Mouse (Mus musculus) monocyte, adult 2 months (primary cell): ENCODE measurements around the gene Sec14l1.

ENCODE experiments used
- DNase-seq, 2 experiments: peaks; one replicate each; pipeline ENCODE4 v3.0.0; 2022; ENCODE audit warnings: low spot score in 2 of 2, low read depth in 1 of 2

Gene Sec14l1

GRCm38 (mm10) chr11:117127250-117127837 is 12.4 kb downstream of the Sec14l1 start:
- no peak for DNase-seq

DNA sequence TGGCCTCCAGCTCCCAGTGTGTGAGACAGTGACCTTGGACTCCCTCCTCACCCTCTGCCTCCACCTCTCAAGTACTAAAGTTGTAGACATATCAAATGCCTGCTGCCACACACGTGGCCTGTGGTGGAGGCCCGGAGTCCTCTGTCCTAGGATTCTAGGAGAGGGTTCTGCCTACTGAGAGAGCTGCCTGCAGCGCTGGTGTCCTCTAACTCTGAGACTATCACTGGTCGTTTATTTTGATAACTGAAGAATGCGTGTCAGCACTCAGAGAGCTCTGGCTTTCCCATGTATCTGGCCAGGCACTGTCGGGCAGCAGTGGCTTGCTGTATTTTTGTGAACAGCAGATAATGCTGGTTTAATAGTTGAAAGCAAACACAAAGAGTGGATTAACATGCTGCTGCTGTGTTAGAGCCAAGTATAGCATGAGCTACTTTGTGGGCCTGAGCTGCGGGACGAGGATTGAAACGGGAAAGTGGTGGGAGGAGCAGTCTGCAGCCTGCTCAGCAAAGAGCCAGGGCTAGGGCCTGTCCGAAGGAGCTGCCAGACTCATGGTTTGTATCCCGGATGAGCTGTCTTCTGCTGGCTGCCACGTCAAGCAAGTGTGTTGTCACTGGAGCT is 13.1 kb downstream of the Sec14l1 start:
- no peak for DNase-seq

DNA sequence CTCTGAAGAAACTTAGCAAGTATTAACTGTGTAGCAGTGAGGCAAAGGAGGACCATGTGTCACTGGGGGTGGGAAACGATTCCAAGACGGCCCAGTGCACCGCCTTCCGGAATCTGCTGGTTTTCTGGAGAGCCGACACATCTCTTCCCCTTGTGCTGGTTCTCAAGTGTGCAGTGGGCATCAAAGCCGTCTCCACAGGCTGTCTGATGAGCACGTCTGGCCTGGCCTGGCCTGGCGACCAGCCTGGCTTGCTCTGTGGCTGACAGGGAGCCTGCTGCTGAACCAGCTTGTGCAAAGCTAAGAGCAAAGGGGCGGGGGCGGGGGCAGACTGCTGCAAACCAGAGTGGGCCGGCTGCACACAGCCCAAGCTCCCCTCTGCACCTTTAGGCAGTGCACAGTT is 14.5 kb downstream of the Sec14l1 start:
- no peak for DNase-seq

DNA sequence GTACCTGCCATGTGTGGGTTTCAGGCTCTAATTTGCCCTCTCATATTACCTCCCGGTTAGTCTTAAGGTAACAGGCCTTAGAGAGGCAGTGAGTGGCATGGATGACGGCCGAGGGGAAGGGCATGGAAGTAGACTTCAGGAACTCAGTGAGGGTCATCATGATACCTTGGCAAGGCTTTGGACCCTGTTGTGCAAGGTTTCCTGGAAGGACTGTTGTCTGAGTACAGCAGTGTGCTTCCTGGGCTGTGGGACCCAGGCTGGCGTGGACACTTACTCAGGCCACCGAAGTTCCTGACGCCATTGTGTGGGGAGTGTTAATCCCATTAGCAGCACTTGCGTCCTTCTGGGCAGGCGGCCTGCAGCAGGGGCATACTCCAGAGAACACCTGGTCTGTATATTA is 15.1 kb downstream of the Sec14l1 start:
- DNase-seq: no peak

GRCm38 (mm10) chr11:117130888-117131287 is 15.9 kb downstream of the Sec14l1 start:
- DNase-seq: no peak

DNA sequence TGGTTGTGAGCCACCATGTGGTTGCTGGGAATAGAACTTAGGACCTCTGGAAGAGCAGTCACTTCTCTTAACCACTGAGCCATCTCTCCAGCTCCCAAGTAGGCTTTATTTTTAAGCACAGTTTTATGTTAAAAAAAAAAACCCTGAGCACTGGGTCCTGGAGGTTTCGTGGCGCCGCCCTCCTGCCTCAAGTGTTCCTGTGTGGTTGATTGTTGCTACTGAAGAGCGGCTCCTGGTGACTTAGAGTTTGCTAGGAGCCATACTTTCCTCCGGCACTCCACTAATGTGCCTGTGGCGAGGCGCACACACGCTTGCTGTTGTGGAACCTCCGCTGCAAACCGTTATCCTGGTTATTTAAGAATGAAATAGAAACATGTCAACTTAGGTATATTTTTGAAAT is 16.5 kb downstream of the Sec14l1 start:
- no peak for DNase-seq

DNA sequence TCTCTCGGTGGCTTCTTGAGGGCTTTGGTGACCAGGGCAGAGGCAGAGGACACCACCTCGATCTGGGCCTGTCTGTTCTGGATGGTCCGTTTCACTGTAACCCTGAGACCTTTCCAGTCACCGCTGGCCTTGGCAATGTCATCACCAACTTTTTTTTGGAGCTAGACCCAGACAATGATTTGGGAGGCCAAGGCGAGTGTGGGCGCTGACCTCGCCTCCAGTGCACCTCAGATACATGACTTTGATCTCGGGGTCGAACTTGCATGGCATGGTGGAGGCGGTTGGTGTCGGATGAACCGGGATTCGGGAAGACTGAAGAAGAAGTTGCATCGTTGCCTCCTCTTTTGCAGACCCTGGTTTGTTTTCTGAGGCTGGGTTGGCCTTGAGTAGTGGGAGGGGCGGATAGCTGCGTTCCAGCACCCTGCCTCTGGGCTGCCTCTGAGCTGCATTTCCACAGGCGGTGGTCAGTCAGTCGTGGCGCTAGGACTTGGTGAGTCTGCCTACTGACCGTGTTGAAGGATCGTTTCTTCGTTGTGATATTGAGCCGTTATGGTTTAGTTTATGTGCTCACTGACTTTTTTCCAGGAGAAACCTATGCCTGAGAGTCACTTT is 19.9 kb downstream of the Sec14l1 start:
- DNase-seq: no peak

DNA sequence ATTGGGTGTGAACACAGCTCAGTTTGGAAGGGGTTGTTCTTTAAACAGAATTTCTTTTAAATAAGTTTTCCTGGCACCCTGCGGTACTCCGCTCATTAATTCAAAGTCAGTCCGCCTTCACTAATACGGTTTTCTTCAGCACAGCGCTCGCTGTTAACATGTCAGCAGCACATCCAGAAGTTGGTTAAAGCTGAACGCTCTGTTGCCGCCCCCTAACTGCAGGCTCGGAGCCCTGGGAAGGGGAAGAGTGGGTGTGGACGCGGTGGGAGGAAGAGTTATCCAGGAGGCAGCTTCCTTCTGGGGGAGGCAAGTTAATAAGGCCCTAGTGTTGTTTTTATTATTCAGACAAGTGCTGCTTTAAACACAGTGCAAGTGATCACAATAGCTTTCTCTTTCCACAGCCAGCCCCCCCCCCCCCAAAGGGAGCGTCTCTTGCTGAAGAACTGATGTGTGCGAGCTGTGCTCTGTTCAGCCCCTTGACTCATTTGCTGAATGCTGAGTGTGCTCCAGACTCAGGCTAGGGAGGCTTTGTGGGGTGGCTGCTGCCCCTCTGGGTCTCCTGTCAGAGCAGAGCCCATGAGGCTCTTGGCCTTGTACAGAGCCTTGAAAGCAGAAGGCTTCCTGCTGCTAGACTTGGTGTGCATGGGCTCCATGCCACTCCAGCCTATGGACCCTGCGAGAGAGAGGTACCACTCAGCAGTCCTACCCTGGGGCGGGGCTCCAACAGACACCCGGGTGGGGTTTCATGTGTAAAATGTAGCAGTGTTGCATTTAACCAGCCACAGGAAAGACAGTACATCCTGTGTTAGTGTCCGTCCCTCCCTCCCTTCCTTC is 20.7 kb downstream of the Sec14l1 start:
- no peak for DNase-seq

GRCm38 (mm10) chr11:117136880-117137279 is 21.9 kb downstream of the Sec14l1 start:
- DNase-seq: no peak

GRCm38 (mm10) chr11:117138213-117138761 is 23.3 kb downstream of the Sec14l1 start:
- DNase-seq: no peak

GRCm38 (mm10) chr11:117138795-117139463 is 24.0 kb downstream of the Sec14l1 start:
- no peak for DNase-seq

DNA sequence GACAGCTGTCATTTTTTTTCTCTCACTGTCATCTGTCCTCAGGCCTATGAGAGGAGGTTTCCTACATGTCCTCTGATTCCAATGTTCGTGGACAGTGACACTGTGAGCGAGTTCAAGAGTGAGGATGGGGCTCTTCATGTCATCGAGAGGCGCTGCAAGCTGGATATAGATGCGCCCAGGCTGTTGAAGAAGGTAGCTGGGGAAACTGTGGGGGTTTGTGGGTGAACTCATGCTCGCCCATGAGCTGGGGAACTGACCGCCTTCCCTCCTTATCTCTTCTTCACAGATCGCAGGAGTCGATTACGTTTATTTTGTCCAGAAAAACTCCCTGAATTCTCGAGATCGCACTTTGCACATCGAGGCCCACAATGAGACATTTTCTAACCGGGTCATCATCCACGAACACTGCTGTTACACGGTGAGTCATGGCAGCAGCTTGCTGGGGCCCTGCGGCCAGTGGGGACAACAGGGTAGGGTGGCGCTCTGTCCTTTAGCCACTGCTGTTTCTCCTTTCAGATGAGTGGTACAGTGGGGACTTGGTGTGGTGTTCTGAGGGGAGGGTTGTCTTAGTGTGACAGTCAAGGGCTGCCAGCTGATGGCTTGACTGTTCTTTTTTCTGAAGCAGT is 26.5 kb downstream of the Sec14l1 start:
- DNase-seq: no peak

DNA sequence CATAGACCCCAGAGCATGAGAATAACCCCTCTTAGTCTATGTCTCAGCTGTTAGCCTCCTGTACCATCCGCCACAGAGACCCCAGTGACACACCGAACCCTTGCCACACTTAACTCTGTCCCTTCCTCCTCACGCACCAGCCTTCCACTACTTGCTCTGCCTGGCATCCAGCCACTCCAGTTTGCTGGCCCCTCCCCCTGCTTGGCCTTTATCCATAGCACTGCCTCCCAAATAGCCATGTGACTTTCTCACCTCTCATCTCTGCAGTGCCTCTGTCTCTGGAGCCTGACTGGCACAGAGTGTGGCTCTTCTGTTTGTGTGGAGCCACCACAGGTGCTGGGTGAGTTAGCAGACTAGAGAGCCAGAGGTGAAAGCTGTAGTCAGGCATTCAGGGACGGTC is 27.5 kb downstream of the Sec14l1 start:
- no peak for DNase-seq

- no peak for DNase-seq
These were observed 30.6 kb downstream of the Sec14l1 start for GRCm38 (mm10) chr11:117145451-117146117.

DNA sequence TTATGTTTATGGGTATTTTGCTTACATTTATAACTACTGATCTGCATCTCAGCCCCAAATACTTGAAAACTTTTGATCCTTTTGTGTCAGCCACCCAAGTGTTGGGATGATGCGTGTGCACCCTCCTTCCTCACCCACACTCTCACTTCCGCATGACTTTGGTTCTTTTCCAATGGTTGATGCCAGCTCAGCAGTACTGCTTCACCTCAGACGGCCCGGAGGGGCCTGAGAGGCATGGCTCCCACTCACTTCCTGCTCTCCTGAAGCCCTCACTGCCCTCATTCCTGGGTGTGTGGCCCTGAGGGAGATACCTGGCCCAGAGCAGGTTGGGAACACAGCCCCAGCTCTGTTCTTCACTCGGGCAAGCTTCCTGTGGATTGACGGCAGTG is 31.1 kb downstream of the Sec14l1 start:
- no peak for DNase-seq

DNA sequence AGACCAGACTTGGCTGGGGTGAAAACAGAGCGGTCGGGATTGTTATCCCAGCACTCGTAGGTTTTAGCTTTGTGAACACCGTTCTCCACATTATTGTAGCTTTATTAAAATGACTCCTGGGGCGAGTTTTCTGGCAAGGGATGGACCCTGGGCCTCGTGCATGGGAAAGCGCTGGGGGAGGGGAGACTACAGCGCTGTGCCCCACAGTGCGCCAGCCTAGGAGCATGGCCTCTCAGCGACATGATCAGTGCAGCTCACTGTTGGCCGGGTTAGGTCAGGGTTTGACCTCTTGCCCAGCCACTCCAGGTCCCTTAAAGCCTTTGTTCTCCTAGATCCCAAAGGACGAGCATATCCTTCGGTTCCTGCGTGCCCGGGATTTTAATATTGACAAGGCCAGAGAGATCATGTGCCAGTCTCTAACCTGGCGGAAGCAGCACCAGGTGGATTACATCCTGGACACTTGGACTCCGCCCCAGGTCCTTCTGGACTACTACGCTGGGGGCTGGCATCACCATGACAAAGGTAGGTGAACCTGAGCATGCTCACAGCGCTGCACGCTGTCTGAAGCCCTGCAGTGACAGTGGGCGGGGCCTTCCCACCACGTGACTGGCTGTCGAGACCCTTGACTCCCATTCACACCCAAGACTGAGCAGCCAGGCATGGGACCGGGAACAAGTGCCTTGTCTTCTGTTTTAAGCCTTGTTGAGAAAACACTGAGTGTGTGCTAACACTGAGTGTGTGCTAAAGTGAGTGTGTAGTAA is 32.0 kb downstream of the Sec14l1 start:
- DNase-seq: no peak

DNA sequence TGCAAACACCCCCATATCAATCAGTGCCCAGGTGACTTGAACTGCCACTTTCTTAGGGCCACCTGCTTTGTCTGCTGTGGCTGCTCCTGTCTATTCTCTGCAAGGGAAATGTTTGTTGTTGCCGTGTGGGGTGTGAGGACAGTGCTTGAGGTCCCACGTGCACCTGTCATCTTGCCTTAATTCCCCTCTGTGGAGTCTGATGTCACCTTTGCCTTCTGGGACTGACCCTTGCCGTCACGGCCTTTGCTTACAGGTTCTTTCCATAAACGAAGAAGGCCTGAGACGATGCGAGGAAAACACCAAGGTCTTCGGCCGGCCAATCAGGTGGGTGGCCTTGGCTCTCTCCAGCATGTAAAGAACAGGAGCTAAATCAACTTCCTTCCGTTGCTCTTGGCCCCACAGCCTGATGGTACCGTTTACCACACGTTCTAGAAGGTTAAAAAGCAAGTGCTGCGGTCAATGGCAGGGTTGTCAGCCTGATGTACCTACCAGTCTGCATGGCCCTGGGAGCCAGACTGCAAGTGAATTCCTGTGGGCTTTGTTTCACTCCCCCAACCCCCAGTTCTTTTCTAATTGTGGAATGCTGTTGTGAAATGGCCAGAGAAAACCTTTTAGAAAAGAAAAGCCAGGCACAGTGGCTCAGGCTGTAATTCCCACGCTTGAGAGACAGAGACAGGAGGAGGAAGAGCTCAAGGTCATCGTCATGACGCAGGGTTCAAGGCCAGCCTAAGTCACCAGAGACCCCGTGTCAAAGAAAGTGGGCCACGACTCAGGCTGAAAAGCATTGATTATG is 34.1 kb downstream of the Sec14l1 start:
- no peak for DNase-seq

GRCm38 (mm10) chr11:117150467-117150966 is 35.5 kb downstream of the Sec14l1 start:
- DNase-seq: no peak
